Mouse (Mus musculus) liver, embryonic 14.5 days (tissue): ENCODE measurements around the gene Klhl29.

ENCODE experiments used
- CTCF ChIP-seq: IDR thresholded peaks from 2 replicates; pipeline ENCODE4 v1.5.1; 2016; ENCODE audit warnings: antibody characterized with exemption, low read depth, control low read depth
- EP300 ChIP-seq: IDR thresholded peaks from 2 replicates; pipeline ENCODE4 v1.6.1; 2016; ENCODE audit warnings: antibody characterized with exemption, low read depth

DNA sequence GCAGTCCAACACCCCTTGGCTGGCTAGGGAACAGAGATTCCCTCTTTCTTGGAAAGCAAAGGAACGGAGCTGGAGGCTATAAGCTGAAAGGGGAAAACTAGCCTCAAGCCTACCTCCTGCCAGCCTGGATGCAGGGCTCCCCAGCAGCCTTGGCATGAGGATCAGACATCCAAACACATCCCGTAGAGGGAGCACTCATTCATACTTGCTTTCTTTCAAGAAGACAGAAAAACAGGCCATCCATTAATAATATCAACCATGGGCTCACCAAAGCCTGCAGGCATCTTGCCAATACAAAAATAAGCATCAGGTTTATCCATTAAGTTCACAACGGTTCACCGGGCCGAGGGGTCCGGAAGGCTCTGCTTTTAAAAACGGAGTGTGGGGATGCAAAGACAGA lies 79.1 kb downstream of the Klhl29 start:
- TF ChIP-seq CTCF: no peak
- TF ChIP-seq EP300: no peak
